Mouse (Mus musculus) adipocyte (in vitro differentiated cells): ENCODE measurements around the gene Vps37c.

ENCODE experiments used
- DNase-seq: peaks from one replicate; pipeline ENCODE4 v3.0.0-alpha.2; 2016; ENCODE audit warnings: low spot score

The Vps37c gene

GRCm38 (mm10) chr19:10740641-10741440, 52.3 kb downstream of the Vps37c start:
- DNase-seq: no peak

GRCm38 (mm10) chr19:10742145-10742544, 53.6 kb downstream of the Vps37c start:
- DNase-seq: no peak

GRCm38 (mm10) chr19:10742565-10742964, 54.0 kb downstream of the Vps37c start:
- no peak for DNase-seq

- no peak for DNase-seq
These were observed 58.6 kb downstream of the Vps37c start for GRCm38 (mm10) chr19:10747182-10747581.

GRCm38 (mm10) chr19:10747718-10748117, 59.2 kb downstream of the Vps37c start:
- DNase-seq: no peak

GRCm38 (mm10) chr19:10748401-10749102, 60.0 kb downstream of the Vps37c start:
- DNase-seq: no peak

- no peak for DNase-seq
These were observed 60.8 kb downstream of the Vps37c start for GRCm38 (mm10) chr19:10749295-10749694.

GRCm38 (mm10) chr19:10750161-10750560, 61.6 kb downstream of the Vps37c start:
- no peak for DNase-seq

- DNase-seq: no peak
These were observed 63.1 kb downstream of the Vps37c start for GRCm38 (mm10) chr19:10751607-10752006.

GRCm38 (mm10) chr19:10752106-10752505, 63.6 kb downstream of the Vps37c start:
- no peak for DNase-seq

GRCm38 (mm10) chr19:10752646-10753045, 64.1 kb downstream of the Vps37c start:
- DNase-seq: no peak

- no peak for DNase-seq
These were observed 68.6 kb downstream of the Vps37c start for GRCm38 (mm10) chr19:10757125-10757524.

- DNase-seq: no peak
These were observed 69.0 kb downstream of the Vps37c start for GRCm38 (mm10) chr19:10757526-10757925.

GRCm38 (mm10) chr19:10758708-10759107, 70.2 kb downstream of the Vps37c start:
- peak; percentile 10 for DNase-seq

GRCm38 (mm10) chr19:10759525-10759924, 71.0 kb downstream of the Vps37c start:
- no peak for DNase-seq

GRCm38 (mm10) chr19:10759983-10760831, 71.7 kb downstream of the Vps37c start:
- DNase-seq: no peak

- DNase-seq: no peak
These were observed 73.4 kb downstream of the Vps37c start for GRCm38 (mm10) chr19:10761794-10762415.

- no peak for DNase-seq
These were observed 73.9 kb downstream of the Vps37c start for GRCm38 (mm10) chr19:10762468-10762867.

GRCm38 (mm10) chr19:10763381-10764031, 75.0 kb downstream of the Vps37c start:
- no peak for DNase-seq
